Mouse (Mus musculus) cortical plate, adult 2 months (tissue): ENCODE results near the gene Olfr394. TPM values are rescaled to one million over a fixed set of nuclear protein-coding genes. Genes with fewer than 3 reads are reported as not detected.
"Not testable (repeated sequence)": the region's sequence is repeated elsewhere in the genome, so short reads cannot be mapped to it uniquely, and the experiment has no call there.

Experiments used
- H3K27ac ChIP-seq: fragments of 200-500 bp; 2 replicates; pipeline ENCODE4 v1.5.1; 2012; ENCODE audit warnings: low read length, control low read depth, inconsistent platforms; ENCODE audit not compliant: insufficient read depth
- H3K4me1 ChIP-seq: fragments of 200-500 bp; 2 replicates; pipeline ENCODE4 v1.6.1; 2011; ENCODE audit warnings: low read length; ENCODE audit not compliant: control insufficient read depth, insufficient read depth
- H3K4me3 ChIP-seq: fragments of 200-500 bp; 2 replicates; pipeline ENCODE4 v1.5.1; 2011; ENCODE audit warnings: mild to moderate bottlenecking, low read length, control low read depth; ENCODE audit not compliant: insufficient read depth
- CTCF ChIP-seq: fragments of 200-500 bp; IDR thresholded peaks from 2 replicates; pipeline ENCODE4 v1.5.1; 2011; ENCODE audit warnings: mild to moderate bottlenecking, control low read depth, low read length; ENCODE audit not compliant: insufficient read depth; ENCODE audit errors: extremely low read depth
- POLR2A ChIP-seq: fragments of 200-500 bp; IDR thresholded peaks from 2 replicates; pipeline ENCODE4 v1.6.1; 2011; ENCODE audit warnings: mild to moderate bottlenecking, low read length, control low read depth; ENCODE audit not compliant: insufficient read depth; ENCODE audit errors: extremely low read depth
- polyA plus RNA-seq: library from polyadenylated mRNA; depleted of rRNA; stranded (reverse); fragments of >200 nt; gene quantifications from 2 replicates; pipeline ENCODE4 v1.2.3, GENCODE M21; 2012; rRNA removed

Olfr394 gene
- polyA plus RNA-seq = not detected in 2 replicates

- Histone ChIP-seq H3K4me3 (no peak within 1 kb of the TSS), H3K4me1 (no peaks in the 10 kb centered on the region), H3K27ac (no peak within 1 kb of the TSS)
- TF ChIP-seq POLR2A (no peak), CTCF (no peak)
Measured at GRCm38 (mm10) chr11:73890671-73891070, at the start of gene Olfr394. TSS of gene Olfr394 (minus strand) at chr11:73890771.

- H3K27ac ChIP-seq = no peak within 1 kb of the TSS
Measured at GRCm38 (mm10) chr11:73936377-73936776, 45.8 kb upstream of the Olfr394 start, which contains the start of gene Olfr23. TSS of gene Olfr23 (plus strand) at chr11:73936677.

GRCm38 (mm10) chr11:73909199-73909598, 18.6 kb upstream of the Olfr394 start, which contains the start of gene Olfr395:
TSS of gene Olfr395 (minus strand) at chr11:73909299.
- H3K4me1 ChIP-seq, H3K4me3 ChIP-seq, H3K27ac ChIP-seq: not testable (repeated sequence)

More at GRCm38 (mm10) chr11:73936377-73936776, 45.8 kb upstream of the Olfr394 start, which contains the start of gene Olfr23:
- TF ChIP-seq CTCF (no peak), POLR2A (no peak)
- no peak within 1 kb of the TSS for H3K4me3 ChIP-seq
- H3K4me1 ChIP-seq = no peaks in the 10 kb centered on the region

- Histone ChIP-seq H3K27ac (no peak within 1 kb of the TSS), H3K4me3 (no peak within 1 kb of the TSS), H3K4me1 (no peaks in the 10 kb centered on the region)
- TF ChIP-seq POLR2A (no peak), CTCF (no peak)
Measured at GRCm38 (mm10) chr11:73851354-73851753, 39.2 kb downstream of the Olfr394 start, which contains the start of gene Olfr393. TSS of gene Olfr393 (minus strand) at chr11:73851454.

Other genes starting within 250 kb of the Olfr394 start
- gene Zfp735, start 202.0 kb downstream of the Olfr394 start, polyA plus RNA-seq = not detected in 2 replicates
- gene Olfr389, start 110.1 kb downstream of the Olfr394 start, polyA plus RNA-seq = not detected in 2 replicates
- gene Olfr390, start 107.8 kb downstream of the Olfr394 start, polyA plus RNA-seq = not detected in 2 replicates
- not detected in 2 replicates for gene Olfr391-ps, start 87.7 kb downstream of the Olfr394 start, polyA plus RNA-seq
- gene Olfr392, start 73.7 kb downstream of the Olfr394 start, polyA plus RNA-seq = not detected in 2 replicates
- gene Olfr393, start 39.3 kb downstream of the Olfr394 start, polyA plus RNA-seq = not detected in 2 replicates
- not detected in 2 replicates for gene Olfr395, start 18.5 kb upstream of the Olfr394 start, polyA plus RNA-seq
- gene Olfr23, start 45.9 kb upstream of the Olfr394 start, polyA plus RNA-seq = not detected in 2 replicates
- gene Olfr397, start 70.0 kb upstream of the Olfr394 start, polyA plus RNA-seq = not detected in 2 replicates
- not detected in 2 replicates for gene Olfr398, start 99.6 kb upstream of the Olfr394 start, polyA plus RNA-seq
- gene Olfr139, start 165.8 kb upstream of the Olfr394 start, polyA plus RNA-seq = not detected in 2 replicates
- gene Olfr399, start 165.8 kb upstream of the Olfr394 start, polyA plus RNA-seq = not detected in 2 replicates
- not detected in 2 replicates for gene Zfp616, start 179.2 kb upstream of the Olfr394 start, polyA plus RNA-seq
- not detected in 2 replicates for gene Olfr401, start 222.9 kb upstream of the Olfr394 start, polyA plus RNA-seq